Mouse (Mus musculus): ENCODE measurements at regions not wholly inside any gene's neighbourhood (a gene's known extent, or its start where the extent isn't known, plus 50 kb on each side); places are given as distances from the start of the nearest gene placed in this dataset.

- Histone ChIP-seq H3K27me3 (replicated peaks) (no peaks in the 10 kb centered on the region), H3K4me3 (replicated peaks) (no peak overlapping the region), H3K9me3 (0 out of 2 replicates have a peak, but pooled peaks cover 3% of the 10 kb centered on the region), H3K4me1 (no peaks in the 10 kb centered on the region; the same call in 1 of the 2 replicates), H3K36me3 (replicated peaks; ENCODE audit: low read length) (no peaks in the 10 kb centered on the region)
- TF ChIP-seq GATA1 (IDR thresholded peaks at IDR 0.05; ENCODE audit: borderline replicate concordance, low read length) (no peak), FLI1 (IDR thresholded peaks at IDR 0.05; ENCODE audit: low read length) (no peak)
These were observed 179.6 kb downstream of the Dact1 start for GRCm38 (mm10) chr12:71489295-71489694.

GRCm38 (mm10) chr12:71494803-71495293 is 185.2 kb downstream of the Dact1 start:
- no peak overlapping the region for H3K4me3 ChIP-seq (replicated peaks)
- H3K9me3 ChIP-seq, result no peaks in the 10 kb centered on the region
- H3K27me3 ChIP-seq (replicated peaks), result no peaks in the 10 kb centered on the region
- no peak for TF ChIP-seq GATA1 (IDR thresholded peaks at IDR 0.05; ENCODE audit: borderline replicate concordance, low read length)
- no peak for TF ChIP-seq FLI1 (IDR thresholded peaks at IDR 0.05; ENCODE audit: low read length)
- H3K36me3 ChIP-seq (replicated peaks; ENCODE audit: low read length), result no peaks in the 10 kb centered on the region
- H3K4me1 ChIP-seq, result no peaks in the 10 kb centered on the region; the same call in 1 of the 2 replicates

- TF ChIP-seq FLI1 (IDR thresholded peaks at IDR 0.05; ENCODE audit: low read length) (no peak), GATA1 (IDR thresholded peaks at IDR 0.05; ENCODE audit: borderline replicate concordance, low read length) (no peak)
- H3K4me3 ChIP-seq (replicated peaks), result no peak overlapping the region
- no peaks in the 10 kb centered on the region for H3K36me3 ChIP-seq (replicated peaks; ENCODE audit: low read length)
- H3K4me1 ChIP-seq, result no peaks in the 10 kb centered on the region; the same call in 1 of the 2 replicates
- no peaks in the 10 kb centered on the region for H3K27me3 ChIP-seq (replicated peaks)
- H3K9me3 ChIP-seq, result no peaks in the 10 kb centered on the region
These were observed 188.8 kb downstream of the Dact1 start for GRCm38 (mm10) chr12:71498246-71499029.

GRCm38 (mm10) chr12:71501299-71501810 is 191.7 kb downstream of the Dact1 start:
- Histone ChIP-seq H3K36me3 (replicated peaks; ENCODE audit: low read length) (no peaks in the 10 kb centered on the region), H3K4me3 (replicated peaks) (no peak overlapping the region), H3K4me1 (no peaks in the 10 kb centered on the region), H3K9me3 (no peaks in the 10 kb centered on the region), H3K27me3 (replicated peaks) (no peaks in the 10 kb centered on the region)
- TF ChIP-seq FLI1 (IDR thresholded peaks at IDR 0.05; ENCODE audit: low read length) (no peak), GATA1 (IDR thresholded peaks at IDR 0.05; ENCODE audit: borderline replicate concordance, low read length) (no peak)

- Histone ChIP-seq H3K36me3 (replicated peaks; ENCODE audit: low read length) (no peaks in the 10 kb centered on the region), H3K9me3 (no peaks in the 10 kb centered on the region), H3K4me1 (no peaks in the 10 kb centered on the region), H3K27me3 (replicated peaks) (no peaks in the 10 kb centered on the region), H3K4me3 (replicated peaks) (no peak overlapping the region)
- TF ChIP-seq FLI1 (IDR thresholded peaks at IDR 0.05; ENCODE audit: low read length) (no peak), GATA1 (IDR thresholded peaks at IDR 0.05; ENCODE audit: borderline replicate concordance, low read length) (no peak)
These were observed 193.6 kb downstream of the Dact1 start for GRCm38 (mm10) chr12:71503265-71503664.

- no peaks in the 10 kb centered on the region for H3K36me3 ChIP-seq (replicated peaks; ENCODE audit: low read length)
- no peaks in the 10 kb centered on the region for H3K4me1 ChIP-seq
- H3K9me3 ChIP-seq, result peaks cover 4% of the 10 kb centered on the region; the same call in 1 of the 2 replicates
- TF ChIP-seq GATA1 (IDR thresholded peaks at IDR 0.05; ENCODE audit: borderline replicate concordance, low read length) (no peak), FLI1 (IDR thresholded peaks at IDR 0.05; ENCODE audit: low read length) (no peak)
- no peaks in the 10 kb centered on the region for H3K27me3 ChIP-seq (replicated peaks)
- H3K4me3 ChIP-seq (replicated peaks), result no peak overlapping the region
These were observed 196.5 kb downstream of the Dact1 start for GRCm38 (mm10) chr12:71506206-71506605.

GRCm38 (mm10) chr12:71506716-71507115 is 197.0 kb downstream of the Dact1 start:
- Histone ChIP-seq H3K36me3 (replicated peaks; ENCODE audit: low read length) (no peaks in the 10 kb centered on the region), H3K27me3 (replicated peaks) (no peaks in the 10 kb centered on the region), H3K9me3 (peaks cover 5% of the 10 kb centered on the region; the same call in 1 of the 2 replicates), H3K4me1 (no peaks in the 10 kb centered on the region), H3K4me3 (replicated peaks) (no peak overlapping the region)
- TF ChIP-seq GATA1 (IDR thresholded peaks at IDR 0.05; ENCODE audit: borderline replicate concordance, low read length) (no peak), FLI1 (IDR thresholded peaks at IDR 0.05; ENCODE audit: low read length) (no peak)

- no peaks in the 10 kb centered on the region for H3K4me1 ChIP-seq
- TF ChIP-seq GATA1 (IDR thresholded peaks at IDR 0.05; ENCODE audit: borderline replicate concordance, low read length), result no peak
- no peak for TF ChIP-seq FLI1 (IDR thresholded peaks at IDR 0.05; ENCODE audit: low read length)
- no peak overlapping the region for H3K4me3 ChIP-seq (replicated peaks)
- peaks cover 5% of the 10 kb centered on the region; the same call in 1 of the 2 replicates for H3K9me3 ChIP-seq
- H3K27me3 ChIP-seq (replicated peaks), result no peaks in the 10 kb centered on the region
- H3K36me3 ChIP-seq (replicated peaks; ENCODE audit: low read length), result no peaks in the 10 kb centered on the region
These were observed 203.4 kb downstream of the Dact1 start for GRCm38 (mm10) chr12:71512915-71513612.

- no peak for TF ChIP-seq FLI1 (IDR thresholded peaks at IDR 0.05; ENCODE audit: low read length)
- no peak for TF ChIP-seq GATA1 (IDR thresholded peaks at IDR 0.05; ENCODE audit: borderline replicate concordance, low read length)
- Histone ChIP-seq H3K4me1 (no peaks in the 10 kb centered on the region), H3K4me3 (replicated peaks) (no peak overlapping the region)
These were observed 209.8 kb downstream of the Dact1 start for GRCm38 (mm10) chr12:71519520-71519919.

More at GRCm38 (mm10) chr12:71519520-71519919, 209.8 kb downstream of the Dact1 start:
- Histone ChIP-seq H3K27me3 (replicated peaks) (no peaks in the 10 kb centered on the region), H3K9me3 (no peaks in the 10 kb centered on the region), H3K36me3 (replicated peaks; ENCODE audit: low read length) (no peaks in the 10 kb centered on the region)
